Mouse (Mus musculus): ENCODE results near the gene Gnai2.

DNA sequence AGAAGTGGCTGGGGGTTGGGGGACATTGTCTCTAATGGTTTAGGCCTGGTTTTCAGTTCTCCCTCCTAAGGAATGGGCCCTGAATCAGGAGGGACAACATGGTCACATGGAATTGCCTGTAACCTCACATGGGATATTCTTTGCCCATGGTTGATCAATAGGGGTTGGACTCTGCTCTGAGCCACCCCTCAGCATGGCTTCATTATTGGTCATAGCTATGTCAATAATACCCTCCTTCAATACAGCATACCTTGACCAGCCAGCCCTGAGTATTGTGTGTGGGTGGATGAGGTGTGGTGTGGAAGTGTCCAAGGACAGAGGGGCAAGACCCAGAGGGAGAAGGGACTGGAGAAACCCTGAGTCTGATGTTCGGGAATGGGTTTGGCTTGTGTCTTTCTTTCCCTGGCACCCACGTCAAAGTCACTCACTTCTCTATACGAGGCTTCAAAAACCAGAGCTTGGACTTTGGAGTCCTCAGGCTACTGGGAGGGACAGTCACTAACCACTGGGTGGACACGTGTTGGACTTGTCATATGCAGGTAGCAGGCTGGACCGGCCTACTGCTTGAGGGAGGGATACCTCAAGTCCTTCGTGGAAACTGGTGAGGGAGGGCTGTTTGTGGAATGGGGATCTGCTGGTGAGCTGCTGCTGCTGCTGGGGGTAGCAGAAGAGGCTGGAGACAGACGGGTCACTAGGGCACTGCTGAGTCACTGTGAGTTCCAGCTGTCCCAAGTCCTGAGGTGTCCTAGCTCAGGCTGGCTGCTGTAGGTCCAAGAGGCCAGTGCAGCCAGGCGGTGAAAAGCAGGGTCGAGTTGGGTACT lies 39.7 kb upstream of the Gnai2 start:
- TF ChIP-seq POLR2A (IDR thresholded peaks at IDR 0.05; ENCODE audit: borderline replicate concordance, control insufficient read depth, low read depth, low read length): no peak
- TF ChIP-seq CTCF (IDR thresholded peaks at IDR 0.05; ENCODE audit: control insufficient read depth, insufficient read depth, low read length): no peak

All from bone marrow, adult 2 months (tissue).